Mouse (Mus musculus): ENCODE results near the gene Hic1.

DNA sequence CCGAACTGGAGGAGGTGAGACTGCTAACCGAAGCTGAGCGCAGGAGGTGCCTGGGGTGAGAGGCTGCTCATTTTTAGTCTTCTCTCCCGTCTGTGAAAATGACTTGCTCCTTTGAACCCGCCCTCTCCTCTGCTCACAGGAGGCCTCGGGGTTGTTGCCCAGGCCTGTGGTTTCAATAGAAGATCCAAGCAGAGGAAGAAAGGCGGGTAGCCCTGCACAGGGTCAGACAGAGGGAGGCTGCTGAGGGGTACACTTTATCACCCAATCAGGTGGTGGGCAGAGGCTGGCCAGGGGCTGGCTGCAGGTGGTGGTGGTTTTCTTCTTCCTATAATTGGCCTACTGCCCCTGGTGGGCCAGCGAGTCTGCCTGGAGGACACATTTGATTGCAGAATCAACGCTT lies 35.2 kb upstream of the Hic1 start:
- TF ChIP-seq POLR2A (IDR thresholded peaks at IDR 0.05; ENCODE audit: insufficient read depth, low read depth, low read length) (no peak), CTCF (IDR thresholded peaks at IDR 0.05; ENCODE audit: insufficient read depth, low read depth, low read length) (no peak)

All from olfactory bulb, adult 2 months (tissue).